Mouse (Mus musculus) midbrain, embryonic 16.5 days (tissue): ENCODE results near the gene Tmem178. TPM values are rescaled to one million over a fixed set of nuclear protein-coding genes. Genes with fewer than 3 reads are reported as not detected.

Experiments
- ATAC-seq: fragments of 200-750 bp; cut with Nextera tagmentation; 2 replicates; pipeline ENCODE4 v1.8.0; 2017; ENCODE audit warnings: moderate TSS enrichment
- H3K27ac ChIP-seq: fragments of 300-500 bp; sonication (generic); 2 replicates; pipeline ENCODE4 v1.5.1; 2014; ENCODE audit warnings: mild to moderate bottlenecking, low read length, mixed read lengths
- H3K27me3 ChIP-seq: fragments of 300-500 bp; sonication (generic); 2 replicates; pipeline ENCODE4 v1.6.1; 2014; ENCODE audit warnings: low read depth, low read length, mixed read lengths; ENCODE audit not compliant: control insufficient read depth, insufficient read depth
- H3K36me3 ChIP-seq: fragments of 300-500 bp; sonication (generic); 2 replicates; pipeline ENCODE4 v1.6.1; 2014; ENCODE audit warnings: mild to moderate bottlenecking, low read length, moderate library complexity, mixed read lengths; ENCODE audit not compliant: control insufficient read depth, insufficient read depth
- H3K4me1 ChIP-seq: fragments of 300-500 bp; sonication (generic); 2 replicates; pipeline ENCODE4 v1.6.1; 2014; ENCODE audit warnings: mild to moderate bottlenecking, low read length, mixed read lengths; ENCODE audit not compliant: control insufficient read depth, insufficient read depth
- H3K4me2 ChIP-seq: fragments of 300-500 bp; sonication (generic); 2 replicates; pipeline ENCODE4 v1.6.1; 2014; ENCODE audit warnings: mild to moderate bottlenecking, low read length, mixed read lengths
- H3K4me3 ChIP-seq: fragments of 300-500 bp; sonication (generic); 2 replicates; pipeline ENCODE4 v1.5.1; 2014; ENCODE audit warnings: low read depth, mild to moderate bottlenecking, low read length, moderate library complexity, mixed read lengths
- H3K9ac ChIP-seq: fragments of 300-500 bp; sonication (generic); 2 replicates; pipeline ENCODE4 v1.6.1; 2014; ENCODE audit warnings: low read depth, low read length, mixed read lengths
- H3K9me3 ChIP-seq: fragments of 300-500 bp; sonication (generic); replicated peaks from 2 replicates; pipeline ENCODE4 v1.6.1; 2014; ENCODE audit warnings: mild to moderate bottlenecking, low read length, mixed read lengths; ENCODE audit not compliant: control insufficient read depth, poor library complexity, severe bottlenecking
- WGBS: fragments of 180-500 bp; shearing (Covaris S2); extraction: QIAGEN DNeasy Blood & Tissue Kit; methylation state at CpG from one replicate; pipeline ENCODE4 v1.1.7; 2014; 5-methylcytosine and 5-hydroxymethylcytosine counted together
- polyA plus RNA-seq: library from polyadenylated mRNA; unstranded; fragments of >200 nt; fragmentation: Nextera tagmentation; extraction: Ambion mirVana; gene quantifications from 2 replicates; pipeline ENCODE4 v1.2.1, GENCODE M21; 2015

Gene Tmem178
- polyA plus RNA-seq: 20.8 and 23.9 TPM in 2 replicates

DNA sequence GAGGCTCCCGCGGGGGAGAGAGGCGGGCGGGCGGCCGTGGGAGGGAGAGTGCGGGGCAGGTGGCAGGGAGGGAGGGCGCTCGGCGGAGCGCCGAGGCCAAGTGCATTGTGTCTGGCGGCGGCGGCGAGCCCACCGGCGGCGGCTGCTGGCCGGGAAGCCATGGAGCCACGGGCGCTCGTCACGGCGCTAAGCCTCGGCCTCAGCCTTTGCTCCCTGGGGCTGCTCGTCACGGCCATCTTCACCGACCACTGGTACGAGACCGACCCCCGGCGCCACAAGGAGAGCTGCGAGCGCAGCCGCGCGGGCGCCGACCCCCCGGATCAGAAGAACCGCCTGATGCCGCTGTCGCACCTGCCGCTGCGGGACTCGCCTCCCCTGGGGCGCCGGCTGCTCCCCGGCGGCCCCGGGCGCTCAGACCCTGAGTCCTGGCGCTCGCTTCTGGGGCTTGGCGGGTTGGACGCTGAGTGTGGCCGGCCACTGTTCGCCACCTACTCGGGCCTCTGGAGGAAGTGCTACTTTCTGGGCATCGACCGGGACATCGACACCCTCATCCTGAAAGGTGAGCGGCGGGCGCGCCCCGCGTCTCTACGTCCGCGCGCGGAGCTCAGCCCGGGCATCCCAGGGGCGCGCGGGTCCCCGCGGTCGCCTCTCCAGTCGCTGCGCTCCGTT lies at the start of gene Tmem178:
Gene Tmem178, plus strand, starts transcription at position 103 of the 669 bp plus-strand sequence.
- Histone ChIP-seq H3K36me3 (no peaks in the 10 kb centered on the region), H3K27me3 (no peaks in the 10 kb centered on the region), H3K9ac (peak within 1 kb of the TSS; percentile 95), H3K4me1 (peaks cover 12% of the 10 kb centered on the region; the same call in 1 of the 2 replicates), H3K9me3 (no peaks in the 10 kb centered on the region), H3K4me2 (peak within 1 kb of the TSS; percentile 83), H3K4me3 (peak within 1 kb of the TSS; percentile 89), H3K27ac (peak within 1 kb of the TSS; percentile 83)
- WGBS: under 1% methylated on average over 63 of the region's 84 CpGs
- ATAC-seq: peak; percentile 70

DNA sequence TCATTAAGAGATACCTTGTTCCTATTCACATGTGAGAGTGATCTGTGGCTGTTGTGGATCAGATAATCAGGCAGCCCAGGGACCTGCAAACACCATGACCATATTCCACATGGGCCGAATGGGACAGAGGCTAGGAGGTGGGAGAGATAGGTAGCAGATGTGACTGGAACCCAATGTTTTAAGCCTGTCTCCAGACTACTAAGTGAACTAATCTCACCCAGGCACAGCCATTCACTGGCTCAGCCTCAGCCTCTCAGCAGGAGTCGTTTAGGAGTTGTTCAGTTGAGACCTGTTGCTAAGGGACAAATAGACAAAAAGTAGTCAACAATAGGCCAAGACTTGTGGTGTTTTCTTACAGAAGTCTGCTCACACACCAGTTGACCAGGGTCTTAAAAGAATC lies 48.0 kb upstream of the Tmem178 start:
- no peaks in the 10 kb centered on the region for H3K27me3 ChIP-seq
- no peak overlapping the region for H3K4me2 ChIP-seq
- no peaks in the 10 kb centered on the region for H3K9me3 ChIP-seq
- H3K4me3 ChIP-seq: no peak overlapping the region
- H3K27ac ChIP-seq: no peak overlapping the region
- ATAC-seq: no peak
- WGBS: 14% methylated on average over 2 of the region's 2 CpGs
- no peak overlapping the region for H3K9ac ChIP-seq
- H3K4me1 ChIP-seq: peaks cover 3% of the 10 kb centered on the region; the same call in 1 of the 2 replicates
- H3K36me3 ChIP-seq: no peaks in the 10 kb centered on the region

DNA sequence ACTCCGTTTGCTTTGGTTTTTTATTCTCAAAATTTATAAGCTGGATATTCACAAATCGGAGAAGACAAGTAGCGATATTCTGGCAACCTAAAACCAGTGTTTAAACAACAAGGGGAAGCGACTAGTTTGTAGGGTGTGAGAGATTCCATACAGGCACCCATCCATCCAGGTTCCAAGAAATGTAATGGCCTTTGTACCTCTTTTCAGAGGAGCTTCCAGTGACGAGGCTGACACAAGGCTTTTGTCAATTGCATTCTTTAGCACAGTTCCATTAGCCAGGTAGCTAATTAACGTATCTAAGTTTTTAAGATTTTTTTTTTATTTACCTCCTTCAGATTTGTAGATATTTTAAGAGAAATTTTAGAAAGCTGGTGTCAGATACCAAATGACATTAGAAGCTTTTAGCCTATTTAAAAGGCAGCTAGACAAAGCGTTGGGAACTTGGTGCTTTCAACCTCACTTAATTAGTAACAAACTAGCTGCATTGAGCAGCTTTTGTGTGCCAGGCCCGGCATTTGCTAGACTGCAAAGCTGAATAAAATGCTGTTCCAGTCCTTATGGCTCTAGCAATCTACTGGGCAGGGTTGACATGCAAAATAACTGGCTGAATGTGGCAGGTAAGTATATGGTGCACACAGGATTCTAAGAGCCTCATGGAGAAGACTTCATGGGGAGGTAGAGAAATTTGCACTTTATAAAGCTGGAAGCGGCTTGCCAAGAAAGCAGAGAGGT lies 46.6 kb upstream of the Tmem178 start:
- no peak for ATAC-seq
- no peak overlapping the region for H3K9ac ChIP-seq
- H3K27ac ChIP-seq: no peak overlapping the region
- H3K4me3 ChIP-seq: no peak overlapping the region
- no peaks in the 10 kb centered on the region for H3K27me3 ChIP-seq
- H3K4me1 ChIP-seq: peaks cover 3% of the 10 kb centered on the region; the same call in 1 of the 2 replicates
- H3K9me3 ChIP-seq: no peaks in the 10 kb centered on the region
- H3K36me3 ChIP-seq: no peaks in the 10 kb centered on the region
- 64% methylated on average over 9 of the region's 9 CpGs for WGBS
- no peak overlapping the region for H3K4me2 ChIP-seq

DNA sequence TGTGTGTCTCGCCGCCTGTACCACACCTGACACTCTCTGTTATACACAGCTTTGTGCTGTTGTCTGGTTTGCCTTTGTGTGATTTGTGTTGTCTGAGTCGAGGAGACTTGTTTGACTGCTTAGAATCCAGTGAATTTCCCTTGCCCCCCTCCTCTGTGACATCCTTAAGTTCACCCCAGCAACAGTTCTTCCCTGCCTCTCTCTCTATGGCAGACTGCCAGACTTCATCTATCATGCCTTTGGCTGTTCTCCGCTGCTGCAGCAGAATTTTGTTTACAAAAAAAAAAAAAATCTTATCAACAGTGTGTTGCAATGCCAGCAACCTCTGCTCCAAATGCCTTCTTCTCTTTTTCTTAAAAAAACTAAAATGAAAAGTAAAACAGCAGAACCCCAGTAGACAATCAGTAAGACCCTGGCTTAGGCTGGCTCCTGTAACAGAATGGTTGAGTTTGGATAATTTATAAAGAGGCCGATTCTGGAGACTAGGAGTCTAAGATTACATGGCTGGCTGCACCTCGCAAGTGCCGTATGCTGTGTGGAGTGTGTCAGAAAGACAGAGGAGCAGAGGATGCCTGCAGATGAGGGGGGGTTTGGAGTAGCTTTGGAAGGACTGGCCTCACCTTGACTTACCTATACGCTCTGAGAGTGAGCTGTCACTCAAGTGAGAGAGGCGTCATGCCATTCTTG lies 44.8 kb upstream of the Tmem178 start:
- H3K27ac ChIP-seq: peak overlapping the region; percentile 25; the same call in 1 of the 2 replicates
- no peak overlapping the region for H3K9ac ChIP-seq
- H3K4me3 ChIP-seq: no peak overlapping the region
- H3K27me3 ChIP-seq: no peaks in the 10 kb centered on the region
- no peaks in the 10 kb centered on the region for H3K36me3 ChIP-seq
- H3K9me3 ChIP-seq: no peaks in the 10 kb centered on the region
- H3K4me2 ChIP-seq: 0 out of 2 replicates have a peak overlapping the region, but pooled peaks have one; percentile 1
- peak; percentile 66 for ATAC-seq
- WGBS: 44% methylated on average over 9 of the region's 9 CpGs
- peaks cover 3% of the 10 kb centered on the region; the same call in 1 of the 2 replicates for H3K4me1 ChIP-seq

DNA sequence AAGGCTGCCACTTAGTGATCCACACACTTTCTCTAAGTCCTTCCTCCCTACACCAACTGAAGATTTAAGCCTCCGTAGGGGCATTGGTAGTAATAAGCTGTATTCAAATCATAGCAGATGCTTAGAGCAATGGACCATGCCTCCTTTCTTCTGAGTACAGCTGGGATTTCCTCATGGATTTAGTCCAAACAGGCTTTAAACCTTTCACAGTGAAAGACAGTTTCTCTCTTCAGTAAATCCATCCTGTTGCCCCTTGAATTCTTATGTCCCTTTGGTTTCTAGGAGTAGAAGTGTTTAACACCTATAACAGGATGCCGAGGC lies 44.3 kb upstream of the Tmem178 start:
- H3K36me3 ChIP-seq: no peaks in the 10 kb centered on the region
- H3K4me3 ChIP-seq: no peak overlapping the region
- peaks cover 3% of the 10 kb centered on the region; the same call in 1 of the 2 replicates for H3K4me1 ChIP-seq
- no peak overlapping the region for H3K9ac ChIP-seq
- H3K9me3 ChIP-seq: no peaks in the 10 kb centered on the region
- ATAC-seq: no peak; the same call in 1 of the 2 replicates
- 58% methylated on average over 2 of the region's 2 CpGs for WGBS
- peak overlapping the region; percentile 25; the same call in 1 of the 2 replicates for H3K27ac ChIP-seq
- no peak overlapping the region for H3K4me2 ChIP-seq
- no peaks in the 10 kb centered on the region for H3K27me3 ChIP-seq

DNA sequence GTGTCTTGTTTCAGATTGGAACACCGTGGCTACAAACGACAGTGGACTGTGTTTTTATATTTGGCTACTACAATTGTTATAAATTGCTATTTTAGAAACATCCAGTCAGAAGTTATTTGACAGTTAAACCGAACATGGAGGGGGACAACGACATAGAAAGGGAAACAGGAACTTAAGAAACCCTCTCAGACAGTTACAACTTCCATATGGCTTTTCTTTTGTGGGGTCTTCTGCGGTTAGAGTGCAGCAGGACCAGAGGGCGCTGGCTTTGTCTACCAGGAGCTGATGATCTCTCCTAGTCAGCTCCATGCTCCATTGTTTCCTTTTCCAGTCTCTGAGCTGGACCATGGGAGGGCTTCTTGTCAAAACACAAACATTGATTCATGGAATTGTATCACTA lies 42.5 kb upstream of the Tmem178 start:
- H3K9me3 ChIP-seq: no peaks in the 10 kb centered on the region
- no peak overlapping the region for H3K27ac ChIP-seq
- no peak overlapping the region for H3K4me3 ChIP-seq
- no peak for ATAC-seq
- peaks cover 3% of the 10 kb centered on the region; the same call in 1 of the 2 replicates for H3K4me1 ChIP-seq
- no peaks in the 10 kb centered on the region for H3K36me3 ChIP-seq
- H3K9ac ChIP-seq: no peak overlapping the region
- 85% methylated on average over 6 of the region's 6 CpGs for WGBS
- H3K27me3 ChIP-seq: no peaks in the 10 kb centered on the region
- no peak overlapping the region for H3K4me2 ChIP-seq

DNA sequence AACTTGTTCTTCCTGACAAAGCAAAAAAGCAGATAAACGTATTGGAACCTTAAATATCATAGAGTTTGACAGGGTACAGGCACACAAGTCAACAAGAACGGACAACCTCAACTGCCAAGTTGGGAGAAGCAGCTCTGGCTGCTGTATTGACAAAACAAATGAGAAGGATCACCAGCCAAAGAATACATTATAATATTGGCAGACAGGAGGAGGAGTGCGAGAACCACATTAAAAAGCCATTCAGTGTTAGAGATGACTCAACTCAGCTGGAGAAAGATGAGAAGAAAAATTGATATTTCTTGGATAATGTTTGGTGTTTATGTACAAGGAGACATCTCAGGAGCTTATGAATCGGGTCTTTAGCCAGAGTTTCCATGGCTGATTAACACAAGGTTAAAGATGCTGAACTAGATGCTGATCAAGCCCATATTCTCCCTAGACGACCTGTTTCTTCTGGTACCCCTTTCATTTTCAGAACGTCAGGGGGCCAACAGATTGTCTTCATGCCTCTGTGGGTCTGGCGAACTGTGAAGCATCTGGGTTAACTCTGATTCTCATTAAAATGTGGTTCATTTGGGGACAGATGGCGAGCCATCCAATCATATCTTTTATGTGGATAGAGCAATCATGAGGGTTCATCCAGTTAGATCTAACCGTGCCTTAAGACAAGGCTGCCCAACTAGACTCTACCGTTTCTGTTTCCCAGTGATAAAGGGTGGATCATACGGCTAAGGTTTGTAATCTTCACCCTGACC lies 41.1 kb upstream of the Tmem178 start:
- no peaks in the 10 kb centered on the region for H3K36me3 ChIP-seq
- H3K4me2 ChIP-seq: no peak overlapping the region
- H3K4me1 ChIP-seq: peaks cover 3% of the 10 kb centered on the region; the same call in 1 of the 2 replicates
- H3K9me3 ChIP-seq: no peaks in the 10 kb centered on the region
- no peak overlapping the region for H3K4me3 ChIP-seq
- no peak overlapping the region for H3K27ac ChIP-seq
- 76% methylated on average over 11 of the region's 11 CpGs for WGBS
- no peak overlapping the region for H3K9ac ChIP-seq
- ATAC-seq: no peak
- H3K27me3 ChIP-seq: no peaks in the 10 kb centered on the region

DNA sequence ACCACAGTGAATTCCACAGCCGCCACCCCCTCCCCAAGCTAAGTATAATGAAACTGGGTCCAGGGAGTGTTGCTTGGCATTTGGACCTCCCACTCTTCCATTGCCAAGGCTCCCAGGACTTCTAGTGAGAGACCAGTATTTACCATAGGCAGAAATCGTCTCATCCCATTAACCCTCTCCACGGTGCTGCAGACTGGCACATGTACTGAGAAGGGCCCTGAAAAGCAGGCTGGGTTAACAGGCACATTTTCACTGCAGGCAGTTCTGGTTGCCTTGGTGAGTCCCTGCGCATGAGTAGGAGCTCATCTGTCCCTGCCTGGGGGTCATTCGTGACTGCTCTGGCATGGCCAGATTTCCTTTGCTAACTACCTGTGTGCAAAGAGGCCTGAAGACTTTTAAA lies 40.4 kb upstream of the Tmem178 start:
- WGBS: 47% methylated on average over 5 of the region's 5 CpGs
- Histone ChIP-seq H3K4me3 (no peak overlapping the region), H3K27ac (no peak overlapping the region), H3K9ac (no peak overlapping the region), H3K27me3 (no peaks in the 10 kb centered on the region), H3K9me3 (no peaks in the 10 kb centered on the region), H3K4me2 (no peak overlapping the region), H3K36me3 (no peaks in the 10 kb centered on the region), H3K4me1 (peaks cover 3% of the 10 kb centered on the region; the same call in 1 of the 2 replicates)
- peak; percentile 63; the same call in 1 of the 2 replicates for ATAC-seq
